Mouse (Mus musculus) left cerebral cortex, postnatal 36 days (tissue): ENCODE measurements around the gene Ralbp1. TPM values are rescaled to one million over a fixed set of nuclear protein-coding genes. Genes with fewer than 3 reads are reported as not detected.

Experiments
- DNase-seq, 2 experiments: peaks; one replicate each; pipeline ENCODE4 v3.0.0; 2021 to 2022; ENCODE audit warnings: low spot score in 2 of 2, mixed read lengths in 1 of 2
- intact Hi-C: fragments of 180-260 bp; cut with DNase I; formaldehyde crosslinking; loops from one replicate; pipeline ENCODE4 v1.15.1; 2025
- total RNA-seq, 2 experiments: library from RNA; stranded (reverse); gene quantifications; 2 replicates each; pipeline ENCODE4 v1.2.3; 2021

Gene Ralbp1
- 10 to 100 TPM; 62.1 to 64.0 TPM for total RNA-seq

DNA sequence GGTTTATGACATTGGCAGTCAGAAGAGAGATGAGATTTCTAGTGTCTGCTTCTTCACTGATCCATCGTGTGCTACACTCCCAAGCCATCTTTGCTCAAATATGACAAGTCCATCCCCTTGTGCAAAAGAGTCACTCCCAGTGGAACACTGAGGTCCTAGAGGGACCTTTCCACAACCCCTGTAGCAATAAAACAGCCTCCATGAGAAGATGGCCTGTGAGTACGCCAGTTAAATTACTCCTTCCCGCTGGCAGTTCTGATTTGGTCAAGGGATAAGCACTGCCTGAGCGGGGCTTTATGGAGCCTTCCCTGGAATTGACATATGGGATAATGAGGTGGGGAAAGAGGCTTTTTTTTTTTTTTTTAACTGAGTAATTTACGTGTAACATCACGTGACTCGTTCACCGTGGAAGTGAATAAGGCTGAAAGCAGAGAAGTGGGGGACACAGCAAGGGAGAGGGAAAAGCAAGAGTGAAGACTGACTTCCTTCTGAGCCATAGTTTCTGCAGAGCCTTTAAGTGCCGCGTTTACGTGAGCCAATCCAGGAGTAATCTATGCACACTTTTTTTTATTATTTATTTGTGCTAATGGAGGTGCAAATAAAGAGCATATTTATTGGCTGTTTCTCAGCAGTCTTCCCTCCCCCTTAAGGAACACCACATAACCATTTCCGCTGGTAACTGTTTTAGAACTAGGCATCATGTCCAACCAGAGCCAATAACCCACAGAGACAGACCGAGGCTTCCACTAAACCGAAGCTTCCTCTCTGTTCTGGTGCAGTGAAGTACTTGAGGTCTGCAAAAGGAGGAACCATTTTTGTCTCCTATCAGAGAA lies at the start of gene Ralbp1:
Gene Ralbp1 (minus strand): TSS at position 102 of the 833 bp plus-strand sequence.
- peak; percentile 31 for DNase-seq
- intact Hi-C loops: loop anchor here (5.0 kb wide), 1 partner anchor 66 kb away; the partner anchor contains the start of gene Twsg1

DNA sequence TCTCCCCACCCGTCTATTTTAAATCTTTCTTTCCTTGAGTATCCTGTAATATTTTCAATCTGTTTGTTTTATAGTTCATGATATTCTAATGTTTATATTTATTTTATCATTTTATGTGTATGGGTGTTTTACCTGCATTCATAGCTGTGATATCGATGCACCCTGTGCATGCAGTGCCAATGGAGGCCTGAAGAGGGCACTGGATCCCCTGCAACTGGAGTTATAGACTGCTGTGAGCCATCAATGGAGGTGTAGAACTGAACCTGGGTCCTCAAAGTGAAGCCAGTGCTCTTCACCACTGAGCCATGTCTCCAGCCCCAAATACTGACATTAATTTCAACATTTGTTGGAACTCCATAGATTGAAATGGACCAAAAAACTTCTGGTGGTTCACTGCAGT lies 48.1 kb upstream of the Ralbp1 start:
- DNase-seq: no peak
- intact Hi-C loops: no loop called here

DNA sequence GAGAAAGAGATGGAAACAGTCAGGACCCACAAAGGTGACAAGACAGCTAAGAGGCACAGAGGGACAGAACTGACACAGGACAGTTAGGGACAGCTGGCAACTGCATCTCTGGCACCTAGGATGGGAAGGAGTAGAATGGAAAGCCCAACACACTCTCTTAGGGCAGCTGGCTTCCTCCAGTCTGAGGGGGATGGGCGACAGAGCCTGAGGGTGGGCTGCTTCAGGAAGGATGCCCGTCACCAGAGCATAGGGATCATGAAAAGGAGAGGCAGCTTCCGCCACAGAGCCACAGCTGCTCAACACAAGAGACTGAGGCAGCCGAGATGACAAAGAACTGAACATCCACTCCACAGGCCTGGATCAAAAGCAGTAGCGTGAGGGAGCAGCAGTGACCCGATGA lies 45.9 kb upstream of the Ralbp1 start:
- intact Hi-C loops: no loop called here
- no peak for DNase-seq

DNA sequence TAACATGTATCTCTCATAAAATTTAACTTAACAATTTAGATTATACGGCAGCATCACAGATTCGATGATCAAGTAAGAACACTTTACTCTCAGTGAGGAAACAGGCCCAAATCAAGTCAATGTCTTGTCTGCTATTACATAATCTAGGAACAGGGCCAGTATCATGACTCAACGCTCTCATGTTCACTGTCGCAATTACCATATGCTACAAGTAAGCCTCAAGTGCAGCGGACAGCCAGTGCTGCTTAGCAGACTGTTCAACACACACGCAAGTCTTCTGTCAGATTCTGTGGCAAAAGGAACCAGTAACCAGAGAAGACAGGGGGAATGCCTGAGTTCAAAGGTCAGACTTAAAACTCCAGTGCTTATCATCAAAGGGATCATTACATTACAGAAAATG lies 45.4 kb upstream of the Ralbp1 start:
- intact Hi-C loops: no loop called here

DNA sequence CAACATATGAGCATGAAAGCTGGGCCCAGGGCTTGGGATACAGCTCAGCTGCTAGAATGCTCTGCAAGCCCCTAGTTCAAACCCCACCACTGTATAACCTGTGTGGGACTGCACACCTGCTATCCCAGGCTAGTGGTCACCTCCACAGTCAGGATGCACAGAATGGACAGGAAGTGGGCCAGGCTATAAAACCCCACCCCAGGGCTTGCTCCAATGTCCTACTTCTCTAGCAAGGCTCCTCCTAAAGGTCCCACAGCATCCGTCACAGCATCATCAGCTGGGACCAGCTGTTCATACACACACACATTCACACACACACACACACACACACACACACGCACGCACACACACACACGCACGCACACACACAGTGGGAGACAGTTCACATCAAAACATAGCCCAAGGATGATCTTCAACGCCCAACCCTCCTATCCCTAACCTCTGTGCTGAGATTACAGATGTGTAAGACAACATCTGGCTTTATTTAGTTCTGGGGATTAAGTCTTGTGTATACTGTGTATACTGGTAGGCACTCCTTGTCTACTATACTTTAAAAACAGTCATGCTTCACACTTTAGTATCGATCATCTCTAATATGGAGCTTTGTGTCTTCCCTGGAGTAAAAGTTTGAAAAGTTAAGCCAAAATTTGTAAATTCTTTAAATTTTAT lies 44.7 kb upstream of the Ralbp1 start:
- DNase-seq: no peak
- intact Hi-C loops: no loop called here

More for the DNA sequence above, 45.4 kb upstream of the Ralbp1 start:
- DNase-seq: peak; percentile 38 to 57

DNA sequence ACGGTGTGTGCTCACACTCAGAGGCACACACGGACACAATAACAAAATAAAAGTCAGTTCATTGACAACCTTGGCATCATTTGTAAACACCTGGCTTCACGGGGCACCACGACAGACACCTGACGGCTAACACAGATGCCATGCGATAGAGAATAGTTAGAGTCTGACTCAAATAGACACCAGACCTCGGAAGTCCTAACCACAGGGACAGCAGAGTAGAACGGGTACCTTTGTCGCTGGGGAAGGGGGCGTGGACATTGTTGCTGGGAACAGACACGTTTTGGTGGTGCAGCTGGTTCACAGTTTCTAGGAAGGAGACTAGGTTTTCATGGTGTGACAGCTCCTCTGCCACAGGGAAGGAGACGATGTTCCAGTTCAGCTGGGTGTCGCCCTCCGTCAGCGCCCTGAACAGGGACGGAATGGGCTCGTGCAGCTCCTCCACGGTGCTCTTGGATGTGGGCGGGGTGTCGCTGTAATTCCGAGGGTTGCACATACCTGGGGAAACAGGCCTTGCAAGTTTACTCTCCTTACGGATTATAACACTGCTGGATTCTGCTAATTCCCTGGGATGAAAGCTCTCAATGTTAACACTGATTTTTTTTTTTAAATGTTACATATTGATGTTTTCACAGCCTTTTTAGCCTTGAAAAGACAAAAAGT lies 43.9 kb upstream of the Ralbp1 start:
- DNase-seq: no peak
- intact Hi-C loops: no loop called here

DNA sequence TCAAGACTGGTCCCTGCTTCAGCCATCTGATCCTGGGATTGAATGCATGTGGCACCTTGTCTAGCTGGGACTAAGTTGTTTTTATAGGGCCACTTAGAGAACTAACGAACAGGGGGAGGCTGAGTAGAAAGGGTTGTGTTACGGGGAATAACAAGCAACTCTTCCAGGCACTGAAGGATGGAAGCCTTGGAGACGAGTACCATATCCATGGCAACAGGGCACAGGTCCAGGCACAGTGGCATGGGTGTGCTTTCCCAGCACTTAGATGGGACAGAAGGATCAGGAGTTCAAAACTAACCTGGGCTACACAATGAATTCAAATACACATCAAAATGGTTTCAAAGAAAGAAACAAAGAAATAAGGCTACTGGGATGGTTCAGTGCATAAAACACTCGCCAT lies 41.5 kb upstream of the Ralbp1 start:
- intact Hi-C loops: no loop called here

DNA sequence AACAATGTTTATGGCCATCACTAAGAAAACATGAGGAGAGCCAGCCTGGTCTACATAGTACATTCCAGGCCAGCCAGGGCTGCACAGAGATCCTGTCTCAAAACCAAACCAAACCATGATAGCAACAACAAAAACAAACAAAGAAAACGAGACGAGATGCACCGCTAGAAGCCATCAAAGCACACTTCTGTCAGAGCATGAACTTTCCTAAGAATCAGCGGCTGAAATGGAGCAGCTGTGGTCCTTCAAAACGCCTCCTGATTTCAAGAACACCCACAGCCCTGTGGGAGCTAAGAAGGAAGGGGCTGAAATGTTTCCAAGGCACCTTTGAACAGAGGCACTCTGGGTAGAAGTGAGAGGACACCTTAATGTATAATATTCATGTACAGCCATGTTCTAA lies 38.6 kb upstream of the Ralbp1 start:
- intact Hi-C loops: no loop called here

More for the DNA sequence above, 41.5 kb upstream of the Ralbp1 start:
- DNase-seq: peak in 1 of 2 experiments; percentile 31

DNA sequence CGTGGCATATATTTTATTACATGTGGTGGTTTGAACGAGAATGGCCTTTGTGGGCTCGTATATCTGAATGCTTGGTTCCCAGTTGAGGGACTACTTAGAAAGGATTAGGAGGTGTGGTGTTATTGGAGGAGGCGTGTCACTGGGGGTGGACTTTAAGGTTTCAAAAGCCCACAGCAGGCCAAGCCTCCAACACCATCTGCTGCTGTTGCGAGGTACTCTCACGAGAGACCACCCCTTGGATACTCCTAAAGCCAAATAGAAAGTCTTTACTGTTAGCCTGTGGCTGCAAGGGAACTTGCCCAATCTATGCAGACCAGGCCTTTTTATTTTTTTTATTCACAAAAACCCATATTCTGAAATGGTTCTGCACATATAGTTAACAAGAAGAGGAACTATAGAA lies 36.4 kb upstream of the Ralbp1 start:
- DNase-seq: no peak
- intact Hi-C loops: no loop called here

More for the DNA sequence above, 38.6 kb upstream of the Ralbp1 start:
- DNase-seq: no peak

DNA sequence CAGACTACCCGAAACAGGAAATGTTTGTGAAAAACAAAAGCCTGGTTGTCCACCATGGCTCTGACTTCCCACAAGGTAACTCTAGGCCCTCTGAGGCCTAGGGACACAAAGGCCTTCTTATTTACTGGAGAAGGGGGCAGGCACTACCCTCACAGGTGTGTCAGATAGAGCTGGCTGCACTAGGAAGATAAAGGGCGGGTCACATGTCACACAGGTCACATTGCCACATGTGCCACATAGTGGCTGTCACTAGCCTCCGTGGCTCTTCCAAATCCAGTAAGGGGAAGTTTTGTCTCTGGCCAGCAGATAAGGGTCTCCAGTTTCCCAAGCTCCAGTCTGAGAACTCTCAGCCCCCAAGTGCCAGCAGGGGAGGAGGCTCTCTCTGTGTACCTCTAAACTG lies 33.6 kb upstream of the Ralbp1 start:
- DNase-seq: no peak
- intact Hi-C loops: no loop called here

DNA sequence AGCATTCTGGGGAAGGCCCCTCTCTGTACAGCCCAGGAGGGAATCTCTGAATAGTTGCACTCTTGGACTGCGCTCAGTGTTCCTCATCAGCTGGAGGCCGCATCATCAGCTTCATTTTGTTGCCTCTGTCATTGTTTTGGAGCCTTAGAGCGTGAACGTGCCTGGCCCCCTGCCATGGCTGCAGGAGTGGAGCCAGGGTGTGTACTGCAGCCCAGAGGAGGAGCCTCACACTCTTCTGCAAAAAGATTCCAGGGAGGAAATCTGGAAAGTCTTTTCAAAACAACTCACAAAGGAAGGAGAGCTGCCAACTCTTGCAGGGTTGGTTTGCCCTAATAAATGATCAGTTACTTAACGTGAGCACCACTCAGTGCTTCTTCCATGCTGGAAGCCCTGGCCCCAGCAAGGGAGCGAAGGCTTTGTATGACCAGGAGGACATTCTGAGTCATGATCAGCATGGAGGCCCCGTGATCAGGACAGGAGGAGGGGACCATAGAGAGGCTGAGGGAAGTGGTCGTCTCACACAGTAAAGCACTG lies 30.6 kb upstream of the Ralbp1 start:
- DNase-seq: peak; percentile 71 to 75
- intact Hi-C loops: no loop called here

DNA sequence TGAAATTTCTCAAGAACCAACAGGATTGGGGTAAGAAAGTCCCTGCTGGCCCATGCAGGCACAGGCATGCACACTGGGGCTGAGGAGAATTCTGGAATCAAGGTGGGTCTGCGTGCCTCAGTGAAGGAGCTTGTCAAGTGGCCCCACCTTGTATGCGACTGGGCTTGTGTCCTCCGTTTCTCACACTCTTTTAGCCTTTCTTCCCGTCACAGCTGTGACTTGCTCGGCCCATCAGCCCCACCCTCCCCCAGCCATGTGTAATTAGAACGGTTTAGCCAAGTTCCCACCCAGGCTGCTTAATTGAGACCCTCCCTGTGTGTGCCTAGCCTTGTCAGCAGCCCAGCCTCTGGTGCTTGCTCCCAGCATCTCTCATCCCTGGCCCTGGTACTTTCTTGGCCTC lies 28.5 kb upstream of the Ralbp1 start:
- intact Hi-C loops: no loop called here

DNA sequence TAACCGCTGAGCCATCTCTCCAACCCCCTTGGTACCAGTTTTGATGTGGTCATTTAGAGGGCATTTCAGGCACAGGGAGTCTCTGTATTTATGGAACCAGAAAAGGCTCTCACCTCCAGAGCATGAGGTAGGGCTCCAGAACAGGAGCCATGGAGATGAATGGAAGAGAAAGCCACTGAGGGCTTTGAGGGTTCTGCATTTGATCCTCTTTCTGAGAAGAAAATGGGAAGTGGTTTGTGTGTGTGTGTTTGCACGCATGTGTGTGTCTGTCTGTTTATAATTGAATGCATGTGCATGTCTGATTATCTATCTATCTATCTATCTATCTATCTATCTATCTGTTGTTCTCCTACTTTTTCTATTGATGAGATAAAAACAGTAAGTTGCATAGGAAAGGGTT lies 26.6 kb upstream of the Ralbp1 start:
- DNase-seq: no peak
- intact Hi-C loops: no loop called here

More for the DNA sequence above, 28.5 kb upstream of the Ralbp1 start:
- no peak for DNase-seq

DNA sequence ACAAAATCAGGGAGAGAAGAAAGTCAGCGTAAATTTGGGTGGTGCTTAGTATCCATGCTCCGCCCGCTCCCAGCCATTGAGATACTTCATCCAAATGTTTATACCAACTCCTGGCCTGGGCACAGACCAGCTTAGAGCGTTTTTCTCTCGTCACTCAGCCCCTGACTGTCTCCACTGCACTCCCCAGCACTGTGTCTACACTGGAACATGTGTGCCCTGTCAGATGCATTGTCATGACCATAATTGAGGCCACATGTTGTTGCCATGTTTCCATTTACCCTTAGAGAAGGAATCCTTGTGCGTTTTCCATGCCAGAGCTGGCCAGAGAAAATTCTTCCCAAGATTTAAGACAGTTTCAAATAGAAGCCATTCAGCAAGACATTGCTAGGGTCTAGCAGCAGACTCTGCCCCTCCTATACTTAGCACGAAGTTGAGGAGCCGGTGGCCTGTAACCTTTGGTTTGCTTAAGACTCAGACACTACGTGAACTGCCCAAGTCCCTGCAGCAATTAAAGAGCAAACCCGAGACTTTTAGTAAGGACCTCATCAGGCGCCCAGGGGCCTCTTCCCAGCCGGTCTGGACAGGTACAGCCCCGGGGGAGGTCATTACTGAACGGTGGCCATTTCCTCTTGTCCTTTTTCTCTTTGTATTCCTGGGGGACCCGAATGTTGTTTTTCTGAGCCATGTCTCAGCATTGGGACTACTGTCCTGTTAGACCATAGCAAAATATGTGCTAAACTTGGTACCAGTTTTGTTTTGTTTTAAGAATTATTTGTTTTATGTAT lies 25.9 kb upstream of the Ralbp1 start:
- DNase-seq: no peak

DNA sequence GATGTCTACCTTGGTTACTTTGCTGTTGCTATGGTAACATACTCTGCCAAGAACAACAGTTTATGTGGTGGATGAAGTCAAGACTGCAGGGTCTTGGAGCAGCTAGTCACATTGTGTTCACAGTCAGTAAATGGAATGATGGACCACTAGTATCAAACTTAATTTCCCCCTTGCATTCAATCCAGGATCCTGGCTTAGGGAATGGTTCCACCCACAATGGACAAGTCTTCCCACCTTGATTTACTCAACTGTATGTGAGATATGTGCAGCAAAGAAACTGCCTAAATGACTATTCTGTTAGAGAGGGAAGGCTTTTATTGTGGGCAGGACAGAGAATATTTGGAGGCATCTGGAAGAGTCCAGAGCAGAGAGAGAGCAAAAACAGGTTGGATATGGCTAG lies 22.7 kb upstream of the Ralbp1 start:
- intact Hi-C loops: no loop called here

More for the DNA sequence above, 25.9 kb upstream of the Ralbp1 start:
- intact Hi-C loops: no loop called here

DNA sequence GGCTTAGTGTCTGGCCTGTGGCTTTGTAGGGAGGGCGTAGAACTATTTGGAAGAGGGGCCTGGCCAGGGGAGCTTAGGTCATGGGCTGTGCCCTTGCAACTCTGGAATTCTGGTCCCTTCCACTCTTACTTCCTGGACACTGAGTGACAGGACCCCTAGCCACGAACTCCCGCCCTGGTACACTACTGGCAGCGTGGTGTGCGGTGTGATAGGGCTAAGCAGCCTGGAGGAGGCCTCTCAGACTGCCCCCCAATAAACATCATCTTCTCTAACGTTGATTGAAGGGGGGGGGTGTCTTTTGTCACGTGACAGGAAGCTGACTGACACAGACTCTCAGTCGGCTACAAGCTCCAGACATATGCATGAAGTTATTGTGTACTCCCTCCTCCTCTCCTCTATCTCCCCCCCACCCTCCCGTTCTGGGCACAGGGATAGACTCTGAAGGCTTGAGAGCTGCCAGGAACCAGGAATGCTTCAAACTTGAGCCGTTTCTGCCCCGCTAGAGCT lies 21.4 kb upstream of the Ralbp1 start:
- no peak for DNase-seq
- intact Hi-C loops: loop anchor here (1.0 kb wide), 1 partner anchor 43 kb away; no protein-coding TSS in a partner anchor

More for the DNA sequence above, 22.7 kb upstream of the Ralbp1 start:
- DNase-seq: no peak

DNA sequence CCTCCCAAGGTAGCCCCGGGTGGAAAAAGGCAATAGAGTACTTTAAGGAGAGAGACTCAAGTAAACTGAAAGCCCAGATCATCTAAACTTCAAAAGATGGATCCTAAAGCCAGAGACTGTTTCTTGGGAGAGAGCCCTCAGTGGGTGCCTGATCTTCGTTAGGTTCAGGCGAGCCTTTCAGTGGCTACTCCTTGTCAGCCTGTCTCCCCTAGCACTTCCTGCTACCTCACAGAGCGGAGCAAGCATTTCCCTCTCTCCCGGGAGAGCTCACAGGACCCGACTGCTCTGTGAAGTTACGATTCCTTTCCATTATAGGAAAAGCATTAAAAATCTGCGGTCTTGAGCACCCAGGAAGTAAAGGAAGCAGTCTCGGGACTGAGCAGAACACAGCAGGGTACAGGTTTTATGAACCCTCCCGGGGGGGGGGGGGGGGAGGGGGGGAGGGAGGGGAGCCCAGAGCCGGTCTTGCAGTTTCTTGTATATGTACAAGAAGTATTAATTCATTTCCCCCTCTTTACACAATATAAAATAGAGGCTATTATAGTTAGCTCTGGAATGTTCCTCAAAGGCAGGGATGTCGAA lies 20.8 kb upstream of the Ralbp1 start:
- no peak for DNase-seq
- intact Hi-C loops: loop anchor here (1.0 kb wide), 1 partner anchor 44 kb away; no protein-coding TSS in a partner anchor

DNA sequence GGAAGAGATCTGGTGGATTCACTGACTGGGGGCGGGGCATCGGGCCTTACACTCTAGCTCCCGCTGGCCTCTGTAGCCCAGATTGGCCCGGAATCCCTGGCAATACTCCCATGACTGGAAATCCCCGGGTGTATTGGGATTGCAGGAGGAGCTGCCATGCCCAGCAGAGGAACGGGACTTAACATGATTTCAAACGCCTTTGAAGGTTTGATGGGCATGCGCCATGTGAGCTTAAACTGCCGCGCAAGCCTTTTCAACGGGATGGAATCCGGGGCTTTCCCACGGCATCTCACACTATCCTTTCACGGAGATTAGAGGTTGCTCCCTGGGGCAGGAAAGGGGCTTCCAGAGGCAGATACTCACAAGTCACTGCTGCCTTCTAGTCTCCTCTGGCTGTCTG lies 19.6 kb upstream of the Ralbp1 start:
- DNase-seq: no peak
- intact Hi-C loops: no loop called here

DNA sequence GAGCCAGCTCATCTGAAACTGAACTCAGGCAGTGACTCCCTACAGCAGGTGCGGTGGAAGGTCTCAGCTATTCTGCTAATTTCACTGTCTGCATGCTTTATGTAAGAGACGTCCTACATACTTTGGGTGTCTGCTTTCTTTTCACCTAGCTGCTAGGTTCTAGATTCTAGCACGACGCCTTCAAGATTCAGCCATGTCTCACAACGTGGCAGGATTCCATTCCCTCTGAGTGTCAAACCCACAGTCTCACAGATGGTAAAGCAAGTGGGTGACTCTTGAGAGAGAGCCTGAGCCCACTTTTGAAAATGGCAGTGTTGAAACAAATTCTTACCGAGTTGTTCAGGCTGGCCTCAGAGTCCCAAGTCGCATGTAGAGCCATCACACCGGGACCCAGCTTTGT lies 18.2 kb upstream of the Ralbp1 start:
- DNase-seq: peak; percentile 20 to 34
- intact Hi-C loops: no loop called here
